Mouse (Mus musculus) CH12.LX (cell line): ENCODE data around the gene Vwf. TPM values are rescaled to one million over a fixed set of nuclear protein-coding genes. Genes with fewer than 3 reads are reported as not detected.

Experiments used
- DNase-seq: peaks from one replicate; pipeline ENCODE4 v3.0.0-alpha.2; 2013; ENCODE audit errors: extremely low read depth
- H3K27ac ChIP-seq: 2 replicates; pipeline ENCODE4 v1.5.1; 2012; ENCODE audit warnings: low read depth, mild to moderate bottlenecking, control low read depth, moderate library complexity; ENCODE audit not compliant: insufficient read depth
- H3K27me3 ChIP-seq: replicated peaks from 2 replicates; pipeline ENCODE3; 2012; ENCODE audit warnings: inconsistent platforms
- H3K36me3 ChIP-seq, 2 experiments: replicated peaks in 1 of 2; 2 replicates each; pipeline versions ENCODE3 to v1.6.1; 2012; ENCODE audit warnings: inconsistent platforms in 1 of 2, low read length in 1 of 2, mild to moderate bottlenecking in 1 of 2, mixed read lengths in 1 of 2, moderate library complexity in 1 of 2; ENCODE audit not compliant: control insufficient read depth in 1 of 2, insufficient read depth in 1 of 2
- H3K4me1 ChIP-seq, 2 experiments: 2 replicates each; pipeline ENCODE4 v1.6.1; 2012; ENCODE audit warnings: inconsistent platforms in 1 of 2, moderate library complexity in 1 of 2; ENCODE audit not compliant: insufficient read depth in 2 of 2, control insufficient read depth in 1 of 2
- H3K4me2 ChIP-seq: 2 replicates; pipeline ENCODE4 v1.6.1; 2012; ENCODE audit warnings: low read depth, mild to moderate bottlenecking, control low read depth; ENCODE audit not compliant: poor library complexity, insufficient read depth, severe bottlenecking
- H3K4me3 ChIP-seq, 3 experiments: fragments of 150-350 bp in 1 of 3; sonication (generic) in 1 of 3; replicated peaks in 1 of 3; 2 replicates each; pipeline versions ENCODE3 to v1.5.1; 2011 to 2012; ENCODE audit warnings: low read depth in 2 of 3, low read length in 2 of 3, mild to moderate bottlenecking in 2 of 3, moderate library complexity in 2 of 3, control low read depth in 1 of 3, improper control_type of control experiment in 1 of 3, inconsistent platforms in 1 of 3, mixed read lengths in 1 of 3; ENCODE audit not compliant: poor library complexity in 1 of 3
- H3K79me2 ChIP-seq: replicated peaks from 2 replicates; pipeline ENCODE4 v1.6.1; 2012; ENCODE audit warnings: mild to moderate bottlenecking, moderate library complexity; ENCODE audit not compliant: control insufficient read depth, poor library complexity, insufficient read depth, severe bottlenecking; ENCODE audit errors: extremely low read depth
- H3K9ac ChIP-seq: 2 replicates; pipeline ENCODE4 v1.6.1; 2012; ENCODE audit warnings: low read depth, mild to moderate bottlenecking, control low read depth, moderate library complexity; ENCODE audit not compliant: insufficient read depth
- H3K9me3 ChIP-seq: replicated peaks from 2 replicates; pipeline ENCODE3; 2012; ENCODE audit warnings: low read length, inconsistent platforms, mixed read lengths
- CHD2 ChIP-seq: IDR thresholded peaks from 2 replicates; pipeline ENCODE4 v1.6.1; 2011; ENCODE audit warnings: low read length, improper control_type of control experiment
- E2F4 ChIP-seq: IDR thresholded peaks from 2 replicates; pipeline ENCODE4 v1.6.1; 2011; ENCODE audit warnings: low read depth, low read length, improper control_type of control experiment; ENCODE audit not compliant: insufficient replicate concordance
- ELF1 ChIP-seq: IDR thresholded peaks from 2 replicates; pipeline ENCODE4 v1.6.1; 2014; ENCODE audit warnings: low read depth, mild to moderate bottlenecking, inconsistent platforms, low read length, improper control_type of control experiment
- EP300 ChIP-seq: IDR thresholded peaks from 2 replicates; pipeline ENCODE4 v1.6.1; 2011; ENCODE audit warnings: low read length, improper control_type of control experiment
- ETS1 ChIP-seq: conservative IDR thresholded peaks from 2 replicates; pipeline ENCODE4 v1.6.1; 2012; ENCODE audit warnings: low read depth, mild to moderate bottlenecking, inconsistent platforms, low read length, improper control_type of control experiment, moderate library complexity
- IRF4 ChIP-seq: IDR thresholded peaks from 2 replicates; pipeline ENCODE4 v1.6.1; 2014; ENCODE audit warnings: low read depth, mild to moderate bottlenecking, inconsistent platforms, low read length, improper control_type of control experiment
- JUN ChIP-seq: IDR thresholded peaks from 2 replicates; pipeline ENCODE4 v1.6.1; 2011; ENCODE audit warnings: low read depth, mild to moderate bottlenecking, low read length, improper control_type of control experiment, moderate library complexity; ENCODE audit not compliant: insufficient read depth
- JUND ChIP-seq: conservative IDR thresholded peaks from 2 replicates; pipeline ENCODE4 v1.6.1; 2011; ENCODE audit warnings: low read depth, low read length, improper control_type of control experiment
- KAT2A ChIP-seq: IDR thresholded peaks from 2 replicates; pipeline ENCODE4 v1.6.1; 2012; ENCODE audit warnings: low read length, improper control_type of control experiment, inconsistent platforms; ENCODE audit not compliant: insufficient replicate concordance
- MAX ChIP-seq: IDR thresholded peaks from 2 replicates; pipeline ENCODE4 v1.6.1; 2011; ENCODE audit warnings: low read length, improper control_type of control experiment
- MAZ ChIP-seq: IDR thresholded peaks from 2 replicates; pipeline ENCODE4 v1.6.1; 2012; ENCODE audit warnings: low read depth, mild to moderate bottlenecking, inconsistent platforms, low read length, improper control_type of control experiment, moderate library complexity
- MEF2A ChIP-seq: IDR thresholded peaks from 2 replicates; pipeline ENCODE4 v1.6.1; 2014; ENCODE audit warnings: low read depth, mild to moderate bottlenecking, inconsistent platforms, low read length, improper control_type of control experiment, borderline replicate concordance
- MXI1 ChIP-seq: IDR thresholded peaks from 2 replicates; pipeline ENCODE4 v1.6.1; 2011; ENCODE audit warnings: mild to moderate bottlenecking, low read depth, low read length, improper control_type of control experiment
- NELFE ChIP-seq: IDR thresholded peaks from 2 replicates; pipeline ENCODE4 v1.6.1; 2011; ENCODE audit warnings: low read depth, low read length, improper control_type of control experiment
- NRF1 ChIP-seq: IDR thresholded peaks from 2 replicates; pipeline ENCODE4 v1.6.1; 2014; ENCODE audit warnings: low read depth, mild to moderate bottlenecking, inconsistent platforms, low read length, improper control_type of control experiment, moderate library complexity
- POLR2AphosphoS2 ChIP-seq: IDR thresholded peaks from 2 replicates; pipeline ENCODE4 v1.6.1; 2011; ENCODE audit warnings: low read depth, low read length, improper control_type of control experiment
- RAD21 ChIP-seq: IDR thresholded peaks from 2 replicates; pipeline ENCODE4 v1.6.1; 2011; ENCODE audit warnings: low read depth, mild to moderate bottlenecking, low read length, improper control_type of control experiment, moderate library complexity
- SMC3 ChIP-seq: IDR thresholded peaks from 2 replicates; pipeline ENCODE4 v1.6.1; 2011; ENCODE audit warnings: low read depth, low read length, improper control_type of control experiment
- TCF12 ChIP-seq: IDR thresholded peaks from 2 replicates; pipeline ENCODE4 v1.6.1; 2014; ENCODE audit warnings: low read depth, mild to moderate bottlenecking, inconsistent platforms, low read length, improper control_type of control experiment
- USF1 ChIP-seq: IDR thresholded peaks from 2 replicates; pipeline ENCODE4 v1.6.1; 2014; ENCODE audit warnings: low read depth, mild to moderate bottlenecking, inconsistent platforms, low read length, improper control_type of control experiment
- ZKSCAN1 ChIP-seq: IDR thresholded peaks from 2 replicates; pipeline ENCODE4 v1.6.1; 2012; ENCODE audit warnings: low read depth, inconsistent platforms, low read length, improper control_type of control experiment, borderline replicate concordance
- ZMIZ1 ChIP-seq: IDR thresholded peaks from 2 replicates; pipeline ENCODE4 v1.6.1; 2012; ENCODE audit warnings: low read depth, mild to moderate bottlenecking, inconsistent platforms, low read length, improper control_type of control experiment
- dilution Hi-C: fragments of 300-500 bp; cut with MboI; formaldehyde crosslinking; loops from 2 replicates; pipeline ENCODE4 v1.14.3; 2020; ENCODE audit warnings: low sequenced_read_pairs; ENCODE audit not compliant: extremely low pct_unique_long_range_greater_than_20kb, extremely low pct_ligation_motif_present
- in situ Hi-C: fragments of 300-500 bp; cut with MboI; formaldehyde crosslinking; loops from 3 replicates; pipeline ENCODE4 v1.14.3; 2019; ENCODE audit warnings: low sequenced_read_pairs, low pct_ligation_motif_present, low pct_unique_long_range_greater_than_20kb, mixed read lengths
- polyA plus RNA-seq: library from polyadenylated mRNA; unstranded; fragments of >175 nt; gene quantifications from 2 replicates; pipeline ENCODE4 v1.2.1, GENCODE M21; 2012; ENCODE audit warnings: low read depth; ENCODE audit not compliant: insufficient read length
- total RNA-seq, 2 experiments: library from RNA; depleted of rRNA; stranded (reverse); fragments of 300-350 nt in 1 of 2; fragments of >200 nt in 1 of 2; gene quantifications; 2 replicates each; pipeline ENCODE4 v1.2.3; 2012 to 2014

The Vwf gene
- total and polyA plus RNA-seq, 3 experiments, result not detected

- Histone ChIP-seq H3K79me2 (no peaks in the 10 kb centered on the region), H3K9me3 (no peaks in the 10 kb centered on the region), H3K4me3 (no peak overlapping the region), H3K4me1 (peaks cover 4 to 16% of the 10 kb centered on the region in 2 experiments; a peak in 3 of 4 replicates), H3K27ac (no peak overlapping the region), H3K36me3 (no peaks in the 10 kb centered on the region), H3K9ac (no peak overlapping the region), H3K27me3 (peaks cover 76% of the 10 kb centered on the region), H3K4me2 (no peak overlapping the region)
- dilution Hi-C loops (no loop called here), in situ Hi-C loops (no loop called here)
- no peak for TF ChIP-seq JUND
- no peak for TF ChIP-seq MXI1
- TF ChIP-seq CHD2, result no peak
- no peak for TF ChIP-seq RAD21
- TF ChIP-seq KAT2A, result no peak
- no peak for TF ChIP-seq E2F4
- TF ChIP-seq ELF1, result no peak
- DNase-seq, result no peak
Measured at GRCm38 (mm10) chr6:125575080-125575479, 28.5 kb downstream of the Vwf start.

- Histone ChIP-seq H3K4me3 (no peak overlapping the region), H3K27me3 (peaks cover 76% of the 10 kb centered on the region), H3K9me3 (no peaks in the 10 kb centered on the region), H3K9ac (no peak overlapping the region), H3K79me2 (no peaks in the 10 kb centered on the region), H3K27ac (no peak overlapping the region), H3K36me3 (no peaks in the 10 kb centered on the region), H3K4me1 (peaks cover 6 to 18% of the 10 kb centered on the region in 2 experiments), H3K4me2 (no peak overlapping the region)
- DNase-seq, result no peak
- in situ Hi-C loops (no loop called here), dilution Hi-C loops (no loop called here)
- TF ChIP-seq ETS1 (no peak), MEF2A (no peak), RAD21 (no peak), POLR2AphosphoS2 (no peak), NELFE (no peak), ZMIZ1 (no peak), JUND (no peak), TCF12 (no peak), MAX (no peak), SMC3 (no peak), USF1 (no peak), IRF4 (no peak), KAT2A (no peak), EP300 (no peak), JUN (no peak), MAZ (no peak), NRF1 (no peak), ZKSCAN1 (no peak), CHD2 (no peak)
- TF ChIP-seq, all 38 proteins: peak for 0
Measured at GRCm38 (mm10) chr6:125577301-125577700, 30.7 kb downstream of the Vwf start.
